Mouse (Mus musculus) adrenal gland, adult 10 weeks (tissue): ENCODE measurements around the gene Cd82. TPM values are rescaled to one million over a fixed set of nuclear protein-coding genes. Genes with fewer than 3 reads are reported as not detected.

ENCODE experiments used
- polyA plus RNA-seq: library from polyadenylated mRNA; stranded (reverse); fragments of 350-450 nt; fragmentation: Illumina TruSeq; extraction: RNeasy Lipid Tissue Mini Kit (QIAGEN cat#74804); gene quantifications from one replicate; pipeline ENCODE4 v1.2.3, GENCODE M21; 2014; ENCODE audit warnings: low read depth, low replicate concordance

Gene Cd82
- polyA plus RNA-seq = 11.7 TPM

DNA sequence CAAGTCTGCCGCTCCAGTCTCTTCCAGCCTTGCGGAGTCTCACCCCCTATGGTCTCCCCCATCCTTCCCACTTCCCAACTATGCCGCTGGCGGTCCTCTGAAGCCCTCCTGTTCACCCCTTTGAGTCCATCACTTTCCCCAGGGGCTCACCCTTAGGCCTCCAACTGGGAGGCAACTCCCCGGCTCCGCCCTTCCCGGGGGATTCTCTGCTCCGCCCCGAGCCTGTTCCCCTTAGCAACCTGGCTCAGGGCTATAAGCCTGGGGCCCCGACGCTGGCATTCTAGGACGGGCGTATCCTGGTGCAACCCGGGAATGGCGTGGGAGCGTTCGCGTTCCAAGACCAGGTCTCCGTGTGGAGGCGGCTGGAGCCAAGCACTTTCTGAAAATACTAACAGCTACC, at the start of gene Cd82:
Gene Cd82, minus strand, starts transcription at position 381 of the 400 bp plus-strand sequence.

Other genes with a start within 250 kb of the Cd82 start
- gene Tspan18, start 128.6 kb downstream of the Cd82 start, polyA plus RNA-seq = 18.4 TPM
- not detected for gene Gm10803, start 97.4 kb upstream of the Cd82 start, polyA plus RNA-seq
- gene Alx4, start 179.2 kb upstream of the Cd82 start, polyA plus RNA-seq = 0.35 TPM